Mouse (Mus musculus) ovary, postnatal 36 days (tissue): ENCODE data around the gene Hbb-bh2.
"Not testable (repeated sequence)": the region's sequence is repeated elsewhere in the genome, so short reads cannot be mapped to it uniquely, and the experiment has no call there.

Experiments
- DNase-seq: peaks from one replicate; pipeline ENCODE4 v3.0.0; 2022; ENCODE audit warnings: low spot score, mixed read lengths

Hbb-bh2 gene

GRCm38 (mm10) chr7:103812174-103812573 is 28.1 kb downstream of the Hbb-bh2 start:
- DNase-seq = no peak

GRCm38 (mm10) chr7:103811223-103811845 is 29.0 kb downstream of the Hbb-bh2 start:
- DNase-seq = no peak

- no peak for DNase-seq
Observed at GRCm38 (mm10) chr7:103810746-103811145, 29.6 kb downstream of the Hbb-bh2 start.

- no peak for DNase-seq
Observed at GRCm38 (mm10) chr7:103810296-103810695, 30.0 kb downstream of the Hbb-bh2 start.

- no peak for DNase-seq
Observed at GRCm38 (mm10) chr7:103809801-103810155, 30.5 kb downstream of the Hbb-bh2 start.

GRCm38 (mm10) chr7:103808971-103809800 is 31.1 kb downstream of the Hbb-bh2 start:
- no peak for DNase-seq

GRCm38 (mm10) chr7:103808120-103808519 is 32.2 kb downstream of the Hbb-bh2 start:
- not testable (repeated sequence) for DNase-seq

- no peak for DNase-seq
Observed at GRCm38 (mm10) chr7:103806856-103807255, 33.5 kb downstream of the Hbb-bh2 start.

GRCm38 (mm10) chr7:103792669-103793388 is 47.5 kb downstream of the Hbb-bh2 start:
- DNase-seq = no peak

GRCm38 (mm10) chr7:103791721-103792120 is 48.6 kb downstream of the Hbb-bh2 start, which contains the start of gene Olfr67:
Olfr67 (minus strand) TSS chr7:103791821.
- DNase-seq = no peak
